Mouse (Mus musculus): ENCODE data around the gene Rhoh.

- no peak for TF ChIP-seq POLR2A (IDR thresholded peaks at IDR 0.05; ENCODE audit: control insufficient read depth, low read depth, low read length)
- no peak for TF ChIP-seq CTCF (IDR thresholded peaks at IDR 0.05; ENCODE audit: control insufficient read depth, insufficient read depth, insufficient replicate concordance, low read depth, low read length)
Observed at GRCm38 (mm10) chr5:65842947-65843346, 18.1 kb upstream of the Rhoh start.
